ENCODE assay signal across 25 mouse cellular contexts in genomic region chr19:49739483-49740175, GRCm38 (mm10).
A peak's percentile ranks its signal among the peaks of the same experiment; 100 is the strongest.
DNase-seq lines count a peak whose midpoint lies in the region; ATAC-seq lines count a peak whose summit lies in the region.
"Had no signal": no experiment of that assay in that cellular context is flagged by ENCODE, and none has a peak within 500 bp of the region (broad histone marks: within the 10 kb centered on the region; RNA-seq: fewer than 3 reads in every experiment).

No protein-coding gene starts in this region.

- H3K27me3 ChIP-seq in forebrain, embryonic 11.5 days (ENCODE audit: control insufficient read depth, insufficient read depth, low read length) = no peaks in the 10 kb centered on the region
- H3K27me3 ChIP-seq in forebrain, embryonic 10.5 days (ENCODE audit: poor library complexity, severe bottlenecking) = no peaks in the 10 kb centered on the region
- H3K27me3 ChIP-seq in midbrain, embryonic 11.5 days (ENCODE audit: control insufficient read depth, insufficient read depth, low read length) = no peaks in the 10 kb centered on the region
- no peaks in the 10 kb centered on the region for H3K27me3 ChIP-seq in midbrain, embryonic 10.5 days (ENCODE audit: low read depth, poor library complexity, severe bottlenecking)
- no peaks in the 10 kb centered on the region for H3K27me3 ChIP-seq in midbrain, embryonic 13.5 days
- H3K27me3 ChIP-seq: embryonic facial prominence, embryonic 13.5 days; heart, embryonic 12.5 days had no signal

- H3K4me2 ChIP-seq in forebrain, embryonic 11.5 days (ENCODE audit: low read depth, low read length, severe bottlenecking) = peak overlapping the region; percentile 8; the same call in 1 of the 2 replicates
- no peak overlapping the region for H3K4me2 ChIP-seq in midbrain, embryonic 11.5 days
- H3K4me2 ChIP-seq in midbrain, embryonic 13.5 days (replicated peaks) = peak overlapping the region; percentile 25
- H3K4me2 ChIP-seq: embryonic facial prominence, embryonic 13.5 days; heart, embryonic 12.5 days had no signal

- no peak for ATAC-seq in forebrain, embryonic 11.5 days (replicated peaks; ENCODE audit: low FRiP score)
- peak; percentile 40; the same call in 1 of the 2 replicates for ATAC-seq in midbrain, embryonic 11.5 days (ENCODE audit: low FRiP score)
- peak; percentile 79 for ATAC-seq in midbrain, embryonic 13.5 days
- ATAC-seq: CD4-positive, CD25-positive, alpha-beta regulatory T cell, adult 4 months; intestine, postnatal 0 days had no signal

- H3K4me1 ChIP-seq in forebrain, embryonic 11.5 days (replicated peaks; ENCODE audit: control insufficient read depth, insufficient read depth, low read length) = no peaks in the 10 kb centered on the region
- peaks cover 12% of the 10 kb centered on the region for H3K4me1 ChIP-seq in forebrain, embryonic 10.5 days
- H3K4me1 ChIP-seq in midbrain, embryonic 11.5 days (ENCODE audit: control insufficient read depth, insufficient read depth, low read length) = peaks cover 3% of the 10 kb centered on the region; the same call in 1 of the 2 replicates
- H3K4me1 ChIP-seq in midbrain, embryonic 10.5 days = peaks cover 8% of the 10 kb centered on the region
- H3K4me1 ChIP-seq in midbrain, embryonic 13.5 days (replicated peaks) = peaks cover 14% of the 10 kb centered on the region
- H3K4me1 ChIP-seq: embryonic facial prominence, embryonic 13.5 days; heart, embryonic 12.5 days had no signal

- H3K27ac ChIP-seq in forebrain, embryonic 11.5 days (ENCODE audit: low read depth, low read length) = no peak overlapping the region
- no peak overlapping the region for H3K27ac ChIP-seq in forebrain, embryonic 10.5 days
- 0 out of 2 replicates have a peak overlapping the region, but pooled peaks have one; percentile 20 for H3K27ac ChIP-seq in midbrain, embryonic 11.5 days (ENCODE audit: low read depth, low read length)
- H3K27ac ChIP-seq in midbrain, embryonic 10.5 days (replicated peaks) = no peak overlapping the region
- H3K27ac ChIP-seq in midbrain, embryonic 13.5 days = peak overlapping the region; percentile 69
- H3K27ac ChIP-seq: embryonic facial prominence, embryonic 13.5 days; layer of hippocampus, adult 2 months had no signal

- no peaks in the 10 kb centered on the region for H3K9me3 ChIP-seq in forebrain, embryonic 11.5 days (ENCODE audit: control insufficient read depth, low read length)
- H3K9me3 ChIP-seq in forebrain, embryonic 10.5 days = no peaks in the 10 kb centered on the region
- no peaks in the 10 kb centered on the region for H3K9me3 ChIP-seq in midbrain, embryonic 11.5 days (ENCODE audit: control insufficient read depth, low read length)
- no peaks in the 10 kb centered on the region for H3K9me3 ChIP-seq in midbrain, embryonic 10.5 days (replicated peaks)
- no peaks in the 10 kb centered on the region for H3K9me3 ChIP-seq in midbrain, embryonic 13.5 days
- H3K9me3 ChIP-seq: embryonic facial prominence, embryonic 13.5 days; heart, embryonic 12.5 days had no signal

- DNase-seq in forebrain, embryonic 11.5 days (ENCODE audit: low spot score) = no peak
- DNase-seq in forebrain, embryonic 10.5 days (ENCODE audit: extremely low spot score, low spot score) = no peak
- no peak for DNase-seq in midbrain, embryonic 11.5 days (ENCODE audit: low spot score, missing footprints)
- DNase-seq in midbrain, embryonic 10.5 days (ENCODE audit: low spot score) = no peak
- DNase-seq in retina, postnatal 1 day = peak; percentile 6
- no peak for DNase-seq in thymus, postnatal 36 days
- no peak for DNase-seq in gastrocnemius, adult 8-10 months (ENCODE audit: low spot score in 2 of 2)
- DNase-seq: adrenal gland, postnatal 36 days; cerebellum, adult 18-20 months; cerebellum, postnatal 36 days; embryo, embryonic 11 days; gastrocnemius, postnatal 14 days; heart, adult 18-20 months; heart, postnatal 10 days; kidney, postnatal 25 days; layer of hippocampus, postnatal 36 days; right cerebral cortex, postnatal 25 days; spleen, adult 18-20 months had no signal

- no peak overlapping the region for H3K4me3 ChIP-seq in forebrain, embryonic 11.5 days (ENCODE audit: low read depth, low read length)
- H3K4me3 ChIP-seq in forebrain, embryonic 10.5 days = no peak overlapping the region
- H3K4me3 ChIP-seq in midbrain, embryonic 11.5 days (ENCODE audit: low read depth, low read length) = no peak overlapping the region
- H3K4me3 ChIP-seq in midbrain, embryonic 10.5 days = no peak overlapping the region
- no peak overlapping the region for H3K4me3 ChIP-seq in midbrain, embryonic 13.5 days (replicated peaks)
- H3K4me3 ChIP-seq: embryonic facial prominence, embryonic 13.5 days; erythroblast, embryonic 14.5 days; heart, embryonic 12.5 days; layer of hippocampus, adult 2 months had no signal

- no peak overlapping the region for H3K9ac ChIP-seq in forebrain, embryonic 11.5 days (ENCODE audit: low read length)
- H3K9ac ChIP-seq in midbrain, embryonic 11.5 days (ENCODE audit: low read length) = no peak overlapping the region
- H3K9ac ChIP-seq in midbrain, embryonic 13.5 days (replicated peaks) = no peak overlapping the region
- H3K9ac ChIP-seq: embryonic facial prominence, embryonic 13.5 days; heart, embryonic 12.5 days had no signal

- no peaks in the 10 kb centered on the region for H3K36me3 ChIP-seq in forebrain, embryonic 11.5 days (ENCODE audit: control insufficient read depth, insufficient read depth, low read length)
- H3K36me3 ChIP-seq in forebrain, embryonic 10.5 days (replicated peaks) = no peaks in the 10 kb centered on the region
- no peaks in the 10 kb centered on the region for H3K36me3 ChIP-seq in midbrain, embryonic 11.5 days (ENCODE audit: control insufficient read depth, insufficient read depth, low read length)
- H3K36me3 ChIP-seq in midbrain, embryonic 10.5 days = no peaks in the 10 kb centered on the region
- H3K36me3 ChIP-seq in midbrain, embryonic 13.5 days = no peaks in the 10 kb centered on the region
- H3K36me3 ChIP-seq: embryonic facial prominence, embryonic 13.5 days; heart, embryonic 12.5 days had no signal

- WGBS in forebrain, embryonic 11.5 days = 46% methylated on average over 13 of the region's 13 CpGs
- WGBS in forebrain, embryonic 10.5 days = 59% methylated on average over 13 of the region's 13 CpGs
- WGBS in midbrain, embryonic 11.5 days = 54% methylated on average over 13 of the region's 13 CpGs
- WGBS in midbrain, embryonic 10.5 days = 67% methylated on average over 13 of the region's 13 CpGs
- 29% methylated on average over 13 of the region's 13 CpGs for WGBS in midbrain, embryonic 13.5 days

Comparison
In these comparisons a context has a peak if more than half of its experiments do, and no peak if none do; other contexts are left out.
1. H3K27ac ChIP-seq: peak in midbrain, embryonic 11.5 days (single experiment) and midbrain, embryonic 13.5 days (single experiment); none in forebrain, embryonic 11.5 days (single experiment), forebrain, embryonic 10.5 days (single experiment) and midbrain, embryonic 10.5 days (single experiment).